Mouse (Mus musculus): ENCODE data around the gene Mcrip1.

GRCm38 (mm10) chr11:120545964-120546363, 3.6 kb downstream of the Mcrip1 start:
- TF ChIP-seq CTCF (IDR thresholded peaks at IDR 0.05; ENCODE audit: low read depth) (no peak), EP300 (IDR thresholded peaks at IDR 0.05; ENCODE audit: low read depth) (no peak)

Measured in liver, postnatal 0 days (tissue).